Mouse (Mus musculus): ENCODE data around the gene Tcf7l2.

DNA sequence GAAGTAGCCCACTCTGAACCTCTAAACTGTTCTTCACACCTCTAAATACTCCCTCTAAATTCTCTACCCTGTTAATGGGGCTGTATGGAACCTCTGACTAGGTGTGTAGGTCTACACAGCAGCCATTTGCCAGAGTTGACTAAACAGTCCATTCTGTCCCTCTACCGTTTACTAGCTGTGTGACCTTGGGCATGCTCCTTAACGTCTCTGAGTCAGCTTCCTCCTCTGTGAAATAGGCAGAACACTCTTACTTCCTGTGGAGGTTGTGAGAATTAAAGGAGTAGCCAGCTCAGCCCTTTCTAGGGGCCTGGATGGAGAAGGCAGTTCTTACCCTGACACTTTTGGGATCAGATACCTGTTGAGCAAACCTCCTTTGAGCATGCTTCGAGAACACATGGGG, 120.9 kb downstream of the Tcf7l2 start:
- TF ChIP-seq NRF1 (IDR thresholded peaks at IDR 0.05; ENCODE audit: low read depth, low read length) (no peak), CTCF (conservative IDR thresholded peaks at IDR 0.05 in 1 of 2, IDR thresholded peaks at IDR 0.05 in 1 of 2; ENCODE audit: low read depth in 2 of 2, low read length in 2 of 2) (no peak), MAX (IDR thresholded peaks at IDR 0.05; ENCODE audit: low read length) (no peak), POLR2AphosphoS2 (IDR thresholded peaks at IDR 0.05; ENCODE audit: low read depth, low read length) (no peak), EP300 (IDR thresholded peaks at IDR 0.05; ENCODE audit: low read length) (no peak), TBP (conservative IDR thresholded peaks at IDR 0.05; ENCODE audit: low read depth, low read length) (no peak), RAD21 (IDR thresholded peaks at IDR 0.05; ENCODE audit: low read depth, low read length) (no peak)

All from CH12.LX (cell line).